Mouse (Mus musculus) ES-Bruce4 (cell line): ENCODE results near the gene 1520401A03Rik.

Experiments used
- CTCF ChIP-seq: IDR thresholded peaks from one replicate; pipeline ENCODE4 v1.8.1; 2011; ENCODE audit warnings: low read depth, low read length
- EP300 ChIP-seq: IDR thresholded peaks from 2 replicates; pipeline ENCODE4 v1.6.1; 2011; ENCODE audit warnings: low read depth, low read length; ENCODE audit not compliant: insufficient read depth
- POLR2A ChIP-seq: IDR thresholded peaks from one replicate; pipeline ENCODE4 v1.8.1; 2011; ENCODE audit warnings: low read length; ENCODE audit not compliant: insufficient read depth

GRCm38 (mm10) chr17:23658450-23658849 is 64.1 kb downstream of the 1520401A03Rik start:
- TF ChIP-seq CTCF = no peak
- no peak for TF ChIP-seq EP300
- no peak for TF ChIP-seq POLR2A
